Mouse (Mus musculus): ENCODE results near the gene Padi6. TPM values are rescaled to one million over a fixed set of nuclear protein-coding genes. Genes with fewer than 3 reads are reported as not detected.
A peak's percentile ranks its signal among the peaks of the same experiment; 100 is the strongest.

Gene Padi6
- total RNA-seq, 2 experiments from 2014 or later = not detected

- DNase-seq = no peak
- intact Hi-C loops (cut with DNase I) = loop anchor here (5.0 kb wide), 1 partner anchor 153 kb away; no protein-coding TSS in a partner anchor
These were observed 31.7 kb downstream of the Padi6 start for GRCm38 (mm10) chr4:140710781-140711180.

DNA sequence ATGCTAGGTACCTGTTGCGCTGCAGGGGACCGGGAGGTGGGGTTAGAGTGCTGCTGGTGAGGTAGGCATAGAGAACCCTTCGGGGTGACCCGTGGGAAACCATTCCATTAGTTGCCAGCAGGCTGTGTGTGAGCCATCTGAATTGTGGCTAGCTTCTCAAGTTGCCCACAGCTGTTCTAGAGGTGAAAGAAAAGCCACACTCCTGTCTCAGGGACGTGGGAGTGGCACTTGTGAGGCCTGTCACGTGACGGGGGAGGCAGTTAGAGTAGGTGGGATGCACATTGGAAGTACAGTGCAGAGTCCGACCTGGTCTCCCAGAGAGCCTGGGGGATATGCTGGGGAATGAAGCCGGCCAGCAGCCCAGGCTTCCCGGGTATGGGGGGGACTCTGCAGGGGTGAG lies 32.8 kb downstream of the Padi6 start:
- intact Hi-C loops (cut with DNase I) = loop anchor here (5.0 kb wide), 1 partner anchor 152 kb away; no protein-coding TSS in a partner anchor
- no peak for DNase-seq

- intact Hi-C loops (cut with DNase I) = no loop called here
- DNase-seq = no peak
These were observed 33.3 kb downstream of the Padi6 start for GRCm38 (mm10) chr4:140709111-140709510.

GRCm38 (mm10) chr4:140708297-140708927 lies 34.0 kb downstream of the Padi6 start:
- intact Hi-C loops (cut with DNase I) = no loop called here
- no peak for DNase-seq

GRCm38 (mm10) chr4:140707615-140708014 lies 34.8 kb downstream of the Padi6 start:
- intact Hi-C loops (cut with DNase I) = no loop called here
- no peak for DNase-seq

DNA sequence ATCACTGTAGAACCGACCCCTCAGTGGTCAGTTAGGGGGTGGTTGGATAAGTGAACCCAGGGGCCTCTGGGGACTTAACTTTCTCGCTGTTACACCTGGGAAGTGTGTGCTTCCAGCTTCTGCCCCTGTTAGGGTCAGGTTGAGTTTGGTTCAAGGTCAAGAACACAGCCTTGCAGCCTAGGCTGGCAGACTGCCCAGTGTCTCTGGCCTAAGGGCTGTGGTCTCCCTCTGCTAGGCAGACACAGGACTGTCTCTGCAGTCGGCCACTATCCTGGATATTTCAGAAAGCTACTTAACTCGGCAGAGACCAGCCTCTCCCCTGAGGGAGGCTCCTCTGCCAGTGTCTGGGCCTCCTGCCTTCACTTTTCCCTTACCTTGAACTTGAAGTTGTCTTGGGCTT lies 38.3 kb downstream of the Padi6 start:
- intact Hi-C loops (cut with DNase I) = no loop called here
- no peak for DNase-seq

- intact Hi-C loops (cut with DNase I) = no loop called here
- no peak for DNase-seq
These were observed 38.8 kb downstream of the Padi6 start for GRCm38 (mm10) chr4:140703636-140704035.

DNA sequence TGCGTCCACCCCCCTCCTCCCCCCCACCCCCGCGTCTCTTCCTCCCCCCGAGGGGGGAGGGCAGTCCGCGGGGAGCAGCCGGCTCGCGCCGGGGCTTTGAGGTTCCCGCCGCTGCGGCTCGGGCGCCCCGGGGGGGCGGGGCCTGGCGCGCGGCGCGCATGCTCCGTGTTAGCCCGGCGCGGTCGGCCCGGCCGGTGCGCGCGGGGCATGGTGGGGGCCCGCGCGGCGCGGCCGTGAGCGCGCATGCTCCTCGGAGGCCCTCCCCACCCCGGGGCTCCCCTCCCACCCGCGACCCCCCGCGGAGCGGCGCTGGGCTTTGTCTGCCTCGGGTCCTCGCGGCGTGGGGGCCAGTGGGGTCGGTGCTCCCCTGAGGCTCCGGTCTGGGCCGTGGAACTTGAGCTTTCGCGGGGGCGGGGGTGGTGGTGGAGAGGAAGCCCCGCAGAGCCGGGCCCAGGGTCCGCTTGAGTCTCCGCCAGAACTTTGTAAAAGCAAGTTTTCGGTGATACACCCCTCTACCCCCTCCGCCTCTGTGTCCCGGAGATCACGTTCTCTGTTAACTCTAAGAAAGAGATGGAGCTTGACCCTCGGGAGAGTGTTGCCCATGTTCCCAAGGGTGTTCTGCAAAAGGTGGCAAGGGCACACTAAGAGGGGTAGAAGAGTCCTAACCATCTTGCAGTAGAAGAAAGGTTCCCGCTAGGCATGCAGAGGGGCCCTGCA lies 39.7 kb downstream of the Padi6 start:
- peak; percentile 90 to 94 for DNase-seq
- intact Hi-C loops (cut with DNase I) = no loop called here

GRCm38 (mm10) chr4:140701716-140702561 lies 40.5 kb downstream of the Padi6 start:
- peak; percentile 38 to 55 for DNase-seq

DNA sequence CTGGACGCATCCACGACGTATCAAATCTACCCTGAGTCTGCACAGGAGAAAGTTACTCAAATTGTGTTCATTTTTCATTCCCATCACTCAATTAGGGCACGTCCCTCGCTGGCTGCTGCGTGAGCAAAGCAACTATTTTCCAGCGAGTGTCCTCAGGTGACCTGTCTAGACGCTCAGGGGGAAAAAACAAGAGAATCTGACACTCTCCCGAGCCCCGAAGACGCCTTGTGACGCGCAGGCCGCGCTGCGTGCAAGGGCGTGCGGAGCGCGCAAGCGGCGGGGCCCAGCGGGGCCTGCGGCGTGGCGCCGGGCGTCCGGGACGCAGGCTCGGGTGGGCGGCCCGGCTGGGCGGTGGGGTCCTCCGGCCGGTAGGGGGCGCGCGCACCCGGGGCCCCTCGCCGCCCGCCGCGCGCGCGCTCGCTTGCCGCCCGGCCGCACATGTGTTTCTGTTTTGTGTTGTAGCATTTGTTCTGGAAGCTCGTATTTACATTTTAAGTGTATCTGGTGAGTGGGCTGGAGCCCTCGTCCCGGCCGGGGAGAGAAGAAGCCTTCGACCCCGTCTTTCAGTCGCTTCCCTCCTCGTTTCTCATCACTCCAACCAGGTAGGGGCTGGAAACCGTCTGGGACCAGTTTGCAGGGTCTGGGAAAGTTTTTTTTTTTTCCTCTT lies 41.3 kb downstream of the Padi6 start:
- intact Hi-C loops (cut with DNase I) = no loop called here
- peak; percentile 90 to 91 for DNase-seq

More at GRCm38 (mm10) chr4:140701716-140702561, 40.5 kb downstream of the Padi6 start:
- intact Hi-C loops (cut with DNase I) = no loop called here

GRCm38 (mm10) chr4:140700269-140701018 lies 42.0 kb downstream of the Padi6 start, which contains the start of gene Rcc2:
Gene Rcc2 (plus strand): TSS chr4:140700541.
- intact Hi-C loops (cut with DNase I) = no loop called here
- DNase-seq = no peak

DNA sequence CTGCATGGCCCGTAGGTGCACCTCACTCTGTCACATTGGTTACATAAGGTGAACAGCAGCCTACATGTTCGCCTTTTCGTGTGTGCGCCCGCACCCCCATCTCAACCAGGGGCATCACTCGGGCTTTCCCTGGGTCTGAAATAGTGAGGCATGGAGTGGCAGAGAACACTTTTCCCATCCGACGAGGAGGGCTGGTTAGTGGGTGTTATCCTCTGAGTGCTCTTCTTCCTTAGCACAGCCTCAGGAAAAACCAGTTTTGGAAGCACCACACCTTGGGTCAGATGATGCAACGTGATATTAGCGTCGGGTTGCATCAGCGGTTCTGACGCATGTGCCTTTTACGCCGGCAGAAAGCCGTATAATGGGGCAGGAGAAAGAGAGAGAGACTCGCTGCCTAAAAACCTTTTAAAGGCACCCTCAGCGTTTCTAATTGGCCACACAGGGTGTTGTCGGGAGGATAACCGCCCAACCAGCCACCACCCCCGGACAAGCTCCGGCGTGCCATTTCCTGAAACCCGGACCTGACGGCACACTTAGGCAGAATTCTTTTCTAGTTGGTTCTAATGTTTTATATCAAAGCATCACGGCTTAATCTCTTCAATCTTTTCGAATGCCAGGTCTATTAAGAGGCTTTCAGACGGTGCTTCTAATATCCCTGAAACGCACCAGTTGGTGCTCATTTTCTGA lies 42.9 kb downstream of the Padi6 start:
- intact Hi-C loops (cut with DNase I) = no loop called here
- DNase-seq = peak; percentile 67 to 69

DNA sequence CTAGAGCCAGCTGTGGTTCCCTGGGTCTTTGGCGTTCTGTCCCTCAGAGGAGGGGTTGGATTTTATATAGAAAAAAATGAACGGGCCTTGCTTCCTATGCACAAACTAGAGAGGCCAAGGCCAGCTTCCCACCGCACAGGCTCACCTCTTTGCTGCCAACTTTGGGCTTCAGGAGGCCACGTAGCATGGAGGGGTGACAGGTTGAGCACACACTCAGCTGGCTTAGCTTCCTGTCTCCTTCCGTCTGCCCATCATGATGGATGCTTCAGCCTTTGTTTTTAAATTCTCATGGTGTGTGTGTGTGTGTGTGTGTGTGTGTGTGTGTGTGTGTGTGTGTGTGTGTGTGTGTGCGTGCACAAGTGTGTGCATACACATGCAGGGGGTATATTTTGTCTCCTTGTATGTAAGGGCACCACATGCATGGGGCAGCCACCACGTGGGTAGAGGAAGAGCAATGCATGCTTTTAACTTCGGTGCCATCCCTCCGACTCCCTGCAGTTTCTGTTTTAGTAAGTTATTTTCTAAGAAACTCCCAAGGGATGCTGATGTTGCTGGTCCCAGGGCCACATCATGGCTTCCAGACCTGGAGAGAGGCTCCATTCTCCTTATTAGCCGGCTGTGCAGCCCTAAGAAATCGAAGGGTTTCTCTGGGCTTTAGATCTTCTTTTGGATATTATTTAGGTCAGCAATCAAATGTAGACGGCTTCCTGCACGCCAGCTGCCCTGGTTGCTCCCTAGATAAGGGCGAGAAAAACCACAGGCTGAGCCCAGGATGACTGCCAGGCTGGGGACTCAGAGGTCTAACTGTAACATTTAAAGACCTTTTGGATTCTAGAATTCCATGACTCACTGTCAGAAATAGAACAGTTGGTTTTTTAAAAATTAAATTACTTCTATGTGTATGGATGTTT lies 46.5 kb downstream of the Padi6 start:
- intact Hi-C loops (cut with DNase I) = no loop called here
- DNase-seq = no peak

DNA sequence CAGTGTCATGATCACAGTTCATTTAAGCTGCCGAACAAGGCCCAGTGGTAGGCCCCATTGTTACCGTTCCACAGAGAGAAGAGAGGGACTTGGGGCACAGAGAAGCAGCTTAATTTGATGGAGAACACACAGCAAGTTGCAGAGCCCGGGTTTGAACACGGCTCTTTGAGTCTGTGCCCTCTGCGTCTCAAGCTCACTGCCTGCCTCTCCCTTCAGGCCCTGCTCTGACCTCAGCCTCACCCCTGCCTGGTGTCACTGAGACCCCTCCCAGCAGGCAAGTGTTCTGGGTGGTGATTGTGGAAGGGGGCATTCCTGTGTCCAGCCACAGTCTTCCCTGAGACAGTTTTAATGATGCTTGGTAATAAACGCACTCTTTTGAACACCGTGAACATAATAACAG lies 47.3 kb downstream of the Padi6 start:
- intact Hi-C loops (cut with DNase I) = no loop called here
- DNase-seq = no peak

GRCm38 (mm10) chr4:140694551-140695060 lies 47.8 kb downstream of the Padi6 start:
- intact Hi-C loops (cut with DNase I) = no loop called here
- no peak for DNase-seq

- intact Hi-C loops (cut with DNase I) = no loop called here
- DNase-seq = no peak
These were observed 48.9 kb downstream of the Padi6 start for GRCm38 (mm10) chr4:140693513-140693912.

DNA sequence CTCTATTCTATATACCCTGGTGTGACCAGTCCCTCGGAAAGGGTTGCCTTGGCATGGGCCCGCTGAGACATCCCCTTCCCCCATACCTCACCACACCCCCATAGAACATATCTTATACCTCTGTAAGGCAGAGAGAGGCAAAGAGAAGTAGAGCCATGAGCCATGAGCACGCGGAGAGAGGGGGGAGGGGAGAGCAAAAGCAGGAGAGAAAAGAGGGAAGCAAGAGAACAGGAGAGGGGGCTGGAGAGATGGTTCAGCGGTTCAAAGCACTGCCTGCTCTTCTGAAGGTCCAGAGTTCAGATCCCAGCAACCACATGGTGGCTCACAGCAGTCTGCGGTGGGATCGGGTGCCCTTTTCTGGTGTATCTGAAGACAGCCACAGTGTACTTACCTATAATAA lies 51.0 kb downstream of the Padi6 start:
- intact Hi-C loops (cut with DNase I) = no loop called here
- DNase-seq = no peak

Data from heart, postnatal 14 days (tissue).